Mouse (Mus musculus) naive thymus-derived CD4-positive, alpha-beta T cell, adult 5 months (primary cell): ENCODE data around the gene Il1rl1. TPM values are rescaled to one million over a fixed set of nuclear protein-coding genes. Genes with fewer than 3 reads are reported as not detected.

Experiments
- polyA plus RNA-seq: library from polyadenylated mRNA; unstranded; fragments of 100-300 nt; shearing (Covaris generic); gene quantifications from one replicate; pipeline ENCODE4 v1.2.1, GENCODE M21; 2017

Il1rl1 gene
- 0.17 TPM for polyA plus RNA-seq

GRCm38 (mm10) chr1:40428910-40429675, at the start of gene Il1rl1:
Gene Il1rl1 (plus strand): TSS chr1:40429570.

GRCm38 (mm10) chr1:40465477-40466430, 36.4 kb downstream of the Il1rl1 start, which contains the start of gene Il18r1:
Gene Il18r1 (plus strand): TSS chr1:40465552.

Other genes with a start within 250 kb of the Il1rl1 start
- gene Il1r1, start 204.5 kb upstream of the Il1rl1 start, polyA plus RNA-seq: not detected
- gene Il1rl2, start 105.0 kb upstream of the Il1rl1 start, polyA plus RNA-seq: 16.8 TPM
- gene Il18r1, start 36.0 kb downstream of the Il1rl1 start, polyA plus RNA-seq: 27.2 TPM
- gene Il18rap, start 85.8 kb downstream of the Il1rl1 start, polyA plus RNA-seq: 0.07 TPM
- gene Slc9a4, start 150.5 kb downstream of the Il1rl1 start, polyA plus RNA-seq: not detected